Mouse (Mus musculus) heart, adult 2 months (tissue): Measurements from ENCODE around the gene Ip6k1.

Experiments
- CTCF ChIP-seq: fragments of 200-600 bp; IDR thresholded peaks from 2 replicates; pipeline ENCODE4 v1.8.1; 2022; ENCODE audit warnings: antibody characterized with exemption, mild to moderate bottlenecking, moderate library complexity
- POLR2A ChIP-seq: fragments of 200-500 bp; IDR thresholded peaks from 2 replicates; pipeline ENCODE4 v1.6.1; 2011; ENCODE audit warnings: mild to moderate bottlenecking, low read depth, low read length, control low read depth; ENCODE audit not compliant: insufficient read depth

- TF ChIP-seq CTCF (no peak), POLR2A (no peak)
Observed at GRCm38 (mm10) chr9:107992197-107992596, 10.1 kb upstream of the Ip6k1 start, which contains the start of gene Cdhr4.
